Mouse (Mus musculus): ENCODE data around the gene Slc15a2.

DNA sequence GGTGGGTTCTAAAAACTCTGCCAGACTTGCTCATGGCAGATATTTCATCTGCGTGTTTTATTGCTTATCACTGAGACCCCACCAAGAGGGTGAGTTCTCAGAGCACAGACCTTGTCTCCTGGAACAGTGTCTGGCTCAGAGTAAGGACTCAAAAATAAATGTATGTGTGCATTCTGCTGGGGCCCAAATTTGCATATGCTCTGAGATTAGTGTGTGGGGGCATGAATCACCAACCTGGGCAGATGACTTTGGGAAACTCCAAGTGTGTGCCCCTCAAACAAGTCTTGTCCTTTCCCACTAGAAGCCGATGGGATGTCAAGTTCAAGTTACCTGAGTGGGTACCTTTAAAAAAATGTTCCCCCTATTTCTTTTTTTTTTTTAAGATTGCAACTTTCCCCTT lies 84.3 kb downstream of the Slc15a2 start:
- no peak for TF ChIP-seq POLR2A (IDR thresholded peaks at IDR 0.05; ENCODE audit: borderline replicate concordance, insufficient read depth, low read length)
- no peak for TF ChIP-seq CTCF (IDR thresholded peaks at IDR 0.05; ENCODE audit: borderline replicate concordance, insufficient read depth, low read depth, low read length)

All from cerebellum, adult 2 months (tissue).